Mouse (Mus musculus): ENCODE data around the gene Map4.
A peak's percentile ranks its signal among the peaks of the same experiment; 100 is the strongest.
"Not testable (repeated sequence)": the region's sequence is repeated elsewhere in the genome, so short reads cannot be mapped to it uniquely, and the experiment has no call there.

The Map4 gene

GRCm38 (mm10) chr9:109929131-109929530, 2.1 kb upstream of the Map4 start:
- no peak for DNase-seq (ENCODE audit: low spot score)

DNA sequence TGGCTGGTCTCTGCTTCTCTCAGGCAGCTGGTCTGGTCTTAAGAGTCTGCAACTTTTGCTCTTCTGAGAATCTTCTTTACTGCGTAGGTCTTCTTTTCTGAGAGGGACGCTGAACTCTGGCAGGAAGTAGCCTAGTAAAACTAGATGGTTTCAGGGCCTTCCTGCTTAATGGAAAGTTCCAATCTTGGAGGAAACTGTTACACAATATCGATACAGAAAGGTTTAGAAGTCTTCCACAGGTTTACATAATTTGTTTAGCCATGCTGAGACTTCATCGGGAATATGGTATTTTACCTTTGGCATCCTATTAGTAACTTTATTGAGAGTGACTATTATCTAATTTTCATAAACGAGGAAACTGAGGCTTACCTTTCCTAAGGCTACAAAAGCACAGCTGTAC, 1.2 kb upstream of the Map4 start:
- DNase-seq (ENCODE audit: low spot score) = no peak

DNA sequence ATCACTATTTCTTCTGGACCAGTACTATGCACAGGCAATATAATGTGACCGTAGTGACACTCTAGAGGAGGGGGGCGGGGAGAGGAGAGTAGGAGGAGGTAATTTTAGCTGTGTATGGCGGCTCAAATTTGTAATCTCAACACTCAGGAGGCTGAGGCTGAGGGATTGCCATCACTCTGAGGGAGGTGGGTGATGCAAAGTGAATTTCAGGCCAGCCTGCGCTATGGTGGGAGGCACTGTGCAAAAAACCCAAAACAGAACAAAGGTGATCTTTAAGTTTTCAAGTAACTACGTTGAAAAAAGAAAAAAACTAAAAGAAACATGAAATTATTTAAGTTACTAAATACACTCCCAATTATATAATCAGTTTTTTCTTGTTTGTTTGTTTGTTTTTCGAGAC, 508 bp upstream of the Map4 start:
- no peak for DNase-seq (ENCODE audit: low spot score)

- DNase-seq (ENCODE audit: low spot score) = no peak
Observed at GRCm38 (mm10) chr9:109932361-109932755, 1.1 kb downstream of the Map4 start.

DNA sequence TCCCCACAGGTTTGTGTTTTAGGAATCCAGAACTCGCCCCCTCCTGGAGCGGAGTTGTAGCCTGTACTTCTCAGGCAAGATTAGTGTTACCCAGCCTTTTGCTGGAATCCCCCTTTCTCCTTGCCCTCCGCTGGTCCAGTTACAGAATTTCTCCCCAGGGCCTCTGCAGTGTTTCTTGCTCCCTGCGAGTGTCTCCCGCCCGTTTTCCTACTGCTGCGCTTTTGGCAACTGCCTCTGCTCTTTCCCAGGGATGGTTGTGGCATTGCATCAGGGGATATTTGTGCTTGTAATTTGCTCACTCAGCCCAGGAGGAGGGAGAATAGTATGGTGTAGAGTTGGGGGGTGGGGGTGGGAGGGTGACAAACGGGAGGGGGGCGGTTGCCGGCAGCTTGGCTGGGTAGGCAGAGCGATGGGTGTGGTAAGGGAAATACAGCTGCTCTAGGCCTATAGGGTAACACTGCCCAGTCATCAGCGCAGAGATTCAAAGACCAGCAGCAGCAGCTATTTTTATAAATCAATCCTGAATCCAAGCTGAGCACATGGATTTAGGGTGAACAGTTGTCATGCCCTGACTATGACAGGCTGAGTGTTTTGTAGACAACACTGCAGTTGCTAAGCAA, 1.6 kb downstream of the Map4 start:
- DNase-seq (ENCODE audit: low spot score) = peak; percentile 17

DNA sequence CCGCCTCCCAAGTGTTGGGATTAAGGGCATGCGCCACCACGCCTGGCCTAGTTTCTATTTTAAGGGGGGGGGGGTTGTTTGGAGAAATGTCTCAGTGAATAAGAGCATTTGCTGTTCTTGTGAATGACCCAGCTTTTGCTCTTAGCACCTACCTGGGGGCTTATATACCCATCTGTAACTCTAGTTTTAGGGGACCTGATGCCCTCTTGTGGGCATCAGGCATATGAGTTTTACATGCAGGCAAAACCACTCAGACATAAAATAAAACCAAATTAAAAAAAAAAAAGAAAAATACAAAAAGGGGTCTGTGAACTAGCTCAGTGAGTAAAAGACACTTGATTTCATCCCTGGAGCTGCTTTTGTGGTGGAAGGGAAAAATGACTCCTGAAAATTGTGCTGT, 8.1 kb downstream of the Map4 start:
- DNase-seq (ENCODE audit: low spot score) = no peak

DNA sequence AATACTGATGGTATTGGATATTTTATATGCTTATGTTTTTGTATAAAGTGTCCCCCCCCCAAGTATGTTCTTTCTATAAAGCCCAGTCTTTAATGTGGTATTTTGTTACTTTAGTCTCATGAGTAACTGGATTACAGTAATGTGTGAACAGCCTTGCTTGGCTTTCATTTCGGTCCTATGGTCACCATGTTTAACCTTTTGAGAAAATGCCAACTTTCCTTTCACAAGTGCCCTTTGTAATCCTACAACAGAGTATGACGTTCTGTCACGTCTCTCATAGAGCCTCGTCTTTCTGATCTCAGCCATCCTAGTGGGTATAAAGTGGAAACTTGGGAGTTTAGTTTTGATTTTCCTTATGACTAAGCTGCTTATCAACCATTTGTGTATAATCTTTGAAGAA, 11.5 kb downstream of the Map4 start:
- no peak for DNase-seq (ENCODE audit: low spot score)

DNA sequence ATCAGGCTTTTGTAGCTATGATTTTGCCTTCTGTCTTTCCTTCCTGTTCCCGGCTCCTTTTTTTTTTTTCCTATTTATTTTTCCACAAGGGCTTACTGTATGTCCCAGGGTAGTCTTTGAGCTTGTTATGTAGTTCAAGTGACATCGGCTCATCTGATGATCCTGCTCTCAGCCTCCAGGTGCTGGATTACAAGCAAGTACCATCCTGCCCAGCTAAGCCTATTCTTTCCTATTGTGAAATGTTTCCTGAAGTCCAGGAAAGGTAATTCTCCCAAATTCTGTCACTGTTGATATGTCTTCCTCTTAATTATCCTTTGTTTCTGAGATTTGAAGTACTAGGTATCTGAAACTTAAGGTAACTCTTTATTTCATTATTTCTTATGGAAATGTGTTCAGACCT, 13.5 kb downstream of the Map4 start:
- no peak for DNase-seq (ENCODE audit: low spot score)

DNA sequence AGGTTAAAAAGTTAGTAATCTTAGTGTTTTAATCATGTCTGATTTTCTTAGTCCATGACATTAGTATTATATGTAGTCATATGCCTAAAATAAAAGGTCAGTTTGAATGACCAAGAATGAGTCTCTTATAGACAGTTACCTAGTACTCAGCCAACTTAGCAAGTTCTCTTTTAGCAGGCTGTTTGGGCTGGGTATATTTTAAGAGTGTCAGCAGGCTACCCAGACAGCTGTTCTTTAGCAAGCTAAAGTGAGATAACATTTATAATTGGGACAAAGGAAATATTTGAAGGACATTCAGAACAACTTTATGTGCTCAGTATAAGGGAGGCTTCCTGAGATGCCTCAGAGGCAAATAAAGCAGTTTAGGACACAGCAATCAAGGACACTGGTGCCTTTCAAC, 17.3 kb downstream of the Map4 start:
- DNase-seq (ENCODE audit: low spot score) = no peak

- no peak for DNase-seq (ENCODE audit: low spot score)
Observed at GRCm38 (mm10) chr9:109949801-109950200, 18.5 kb downstream of the Map4 start.

GRCm38 (mm10) chr9:109953538-109953937, 22.3 kb downstream of the Map4 start:
- no peak for DNase-seq (ENCODE audit: low spot score)

- no peak for DNase-seq (ENCODE audit: low spot score)
Observed at GRCm38 (mm10) chr9:109954631-109955030, 23.4 kb downstream of the Map4 start.

- no peak for DNase-seq (ENCODE audit: low spot score)
Observed at GRCm38 (mm10) chr9:109959456-109960150, 28.3 kb downstream of the Map4 start.

DNA sequence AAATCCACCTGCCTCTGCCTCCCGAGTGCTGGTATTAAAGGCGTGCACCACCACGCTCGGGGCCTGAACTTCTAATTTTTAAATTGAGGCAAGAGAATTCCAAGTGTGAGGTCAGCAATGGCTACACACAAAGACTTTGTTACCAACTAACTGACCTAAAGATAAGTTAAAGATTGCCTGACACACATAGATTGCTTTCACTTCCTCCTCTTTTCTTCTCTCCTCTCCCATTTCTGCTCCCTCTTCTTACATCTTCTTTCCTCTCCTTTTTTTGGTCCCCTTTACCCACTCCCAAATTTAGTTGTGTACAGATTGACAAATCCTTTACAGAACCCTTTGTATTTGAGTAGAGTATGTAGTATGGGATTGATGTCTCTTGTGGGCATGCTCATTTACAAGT, 29.3 kb downstream of the Map4 start:
- DNase-seq (ENCODE audit: low spot score) = no peak

DNA sequence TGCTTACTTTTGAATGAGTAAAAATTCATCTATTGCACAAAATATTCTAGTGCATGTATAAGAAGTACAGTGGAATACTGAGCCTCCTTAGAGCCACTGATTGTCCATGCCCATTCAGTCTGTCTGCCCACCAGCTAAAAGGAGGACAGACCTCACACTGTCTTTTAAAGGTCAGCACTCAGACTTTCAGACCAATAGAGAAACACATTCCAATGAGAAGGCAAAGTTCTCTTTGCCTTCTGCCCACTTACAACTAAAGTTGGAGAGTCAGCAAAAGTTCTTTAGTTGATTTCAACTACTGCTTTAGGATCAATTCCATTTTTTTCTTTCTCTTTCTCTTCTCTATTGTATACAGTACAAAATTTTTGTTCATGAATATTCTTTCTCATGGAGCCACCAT, 33.5 kb downstream of the Map4 start:
- no peak for DNase-seq (ENCODE audit: low spot score)

DNA sequence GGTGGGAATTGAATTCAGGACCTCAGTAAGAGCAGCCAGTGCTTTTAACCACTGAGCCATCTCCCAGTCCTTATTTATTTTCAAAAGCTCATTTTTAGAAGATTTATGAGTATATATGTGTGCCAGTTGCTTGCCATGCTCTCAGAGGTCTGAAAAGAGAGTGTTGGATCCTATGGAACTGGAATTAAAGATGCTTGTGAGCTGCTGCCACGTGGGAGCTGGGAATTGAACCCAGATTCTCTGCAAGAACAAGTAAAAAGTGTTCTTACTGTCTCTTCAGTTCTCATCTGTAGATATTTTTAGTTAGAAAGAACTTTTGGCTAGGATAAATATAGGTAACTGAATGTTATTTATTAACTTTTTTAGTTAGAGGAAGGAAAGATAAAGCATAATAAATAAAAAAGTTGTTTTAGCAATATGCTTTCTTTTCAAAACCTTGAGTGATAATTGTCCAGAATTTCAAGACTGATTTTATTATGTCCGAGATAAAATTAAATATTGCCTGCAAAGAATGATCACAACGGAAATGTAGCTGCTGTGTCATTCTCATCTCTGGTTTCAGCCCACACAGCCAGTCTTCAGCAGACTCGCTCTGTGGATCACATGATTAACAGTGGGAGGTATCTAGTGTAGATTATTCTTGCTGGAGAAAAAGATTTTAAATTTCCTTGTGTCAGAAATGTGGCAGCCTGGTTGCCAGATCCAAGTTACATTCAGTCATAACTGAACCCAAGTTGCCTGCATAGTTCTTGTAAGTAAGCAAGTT, 37.3 kb downstream of the Map4 start:
- no peak for DNase-seq (ENCODE audit: low spot score)

- DNase-seq (ENCODE audit: low spot score) = no peak
Observed at GRCm38 (mm10) chr9:109969181-109969580, 37.9 kb downstream of the Map4 start.

DNA sequence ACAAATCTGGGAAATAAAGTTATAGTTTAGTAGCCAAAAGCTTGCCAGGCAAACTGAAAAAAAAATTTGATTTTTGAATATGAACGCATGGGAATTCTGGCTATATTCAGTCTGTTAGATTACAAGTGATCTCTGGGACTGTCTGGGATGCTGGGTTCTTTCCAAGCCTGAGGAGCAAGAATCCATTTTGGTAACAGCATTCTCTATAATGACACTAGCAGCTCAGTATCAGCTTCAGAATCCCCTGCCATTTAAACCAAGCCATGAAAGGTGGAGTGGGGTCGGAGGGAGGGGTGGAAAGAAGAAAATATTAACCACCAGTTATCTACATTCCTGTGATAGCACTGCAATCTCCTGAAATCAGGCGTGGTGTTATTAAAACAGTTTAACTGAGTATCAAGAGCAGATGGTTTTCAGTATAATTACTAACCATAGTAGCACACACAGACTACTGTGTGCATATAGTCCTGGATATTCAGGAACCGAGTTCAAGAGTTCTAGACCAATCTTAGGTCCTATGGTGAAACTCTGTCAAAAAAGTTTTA, 38.6 kb downstream of the Map4 start:
- no peak for DNase-seq (ENCODE audit: low spot score)

GRCm38 (mm10) chr9:109971711-109972110, 40.5 kb downstream of the Map4 start:
- not testable (repeated sequence) for DNase-seq (ENCODE audit: low spot score)

- not testable (repeated sequence) for DNase-seq (ENCODE audit: low spot score)
Observed at GRCm38 (mm10) chr9:109980223-109980622, 49.0 kb downstream of the Map4 start.

- DNase-seq (ENCODE audit: low spot score) = no peak
Observed at GRCm38 (mm10) chr9:109985416-109985815, 54.2 kb downstream of the Map4 start.

GRCm38 (mm10) chr9:109989084-109989483, 57.8 kb downstream of the Map4 start:
- no peak for DNase-seq (ENCODE audit: low spot score)

GRCm38 (mm10) chr9:109997441-109997840, 66.2 kb downstream of the Map4 start:
- DNase-seq (ENCODE audit: low spot score) = no peak

Measured in ovary, postnatal 10 days (tissue).